Mouse (Mus musculus) liver, adult 2 months (tissue): ENCODE results near the gene Rasal2. TPM values are rescaled to one million over a fixed set of nuclear protein-coding genes. Genes with fewer than 3 reads are reported as not detected.

Source experiments
- DNase-seq: peaks from one replicate; pipeline ENCODE4 v3.0.0-alpha.2; 2011; ENCODE audit warnings: low read depth, low spot score; ENCODE audit errors: extremely low read depth
- H3K27ac ChIP-seq: fragments of 200-500 bp; replicated peaks from 2 replicates; pipeline ENCODE4 v1.5.1; 2012; ENCODE audit warnings: low read depth, mild to moderate bottlenecking, control low read depth, inconsistent platforms, low read length; ENCODE audit not compliant: insufficient read depth
- H3K27me3 ChIP-seq: fragments of 200-500 bp; 2 replicates; pipeline ENCODE4 v1.6.1; 2012; ENCODE audit warnings: mild to moderate bottlenecking, moderate library complexity, low read length, inconsistent platforms; ENCODE audit not compliant: control insufficient read depth, insufficient read depth
- H3K36me3 ChIP-seq: fragments of 200-500 bp; 2 replicates; pipeline ENCODE4 v1.6.1; 2012; ENCODE audit warnings: low read length, inconsistent platforms; ENCODE audit not compliant: control insufficient read depth, insufficient read depth
- H3K4me1 ChIP-seq: fragments of 200-500 bp; 2 replicates; pipeline ENCODE4 v1.6.1; 2011; ENCODE audit warnings: low read length; ENCODE audit not compliant: control insufficient read depth, insufficient read depth
- H3K4me3 ChIP-seq: fragments of 200-500 bp; 2 replicates; pipeline ENCODE4 v1.5.1; 2011; ENCODE audit warnings: low read depth, mild to moderate bottlenecking, control low read depth, low read length, moderate library complexity; ENCODE audit not compliant: insufficient read depth
- H3K79me2 ChIP-seq: fragments of 200-500 bp; 2 replicates; pipeline ENCODE4 v1.6.1; 2012; ENCODE audit warnings: inconsistent platforms, mild to moderate bottlenecking, low read length, moderate library complexity; ENCODE audit not compliant: control insufficient read depth, insufficient read depth
- H3K9ac ChIP-seq: fragments of 200-500 bp; 2 replicates; pipeline ENCODE4 v1.6.1; 2012; ENCODE audit warnings: low read depth, mild to moderate bottlenecking, control low read depth, inconsistent platforms, low read length
- CTCF ChIP-seq: fragments of 200-500 bp; IDR thresholded peaks from 2 replicates; pipeline ENCODE4 v1.5.1; 2011; ENCODE audit warnings: low read depth, low read length, control low read depth
- POLR2A ChIP-seq: fragments of 200-500 bp; IDR thresholded peaks from 2 replicates; pipeline ENCODE4 v1.6.1; 2011; ENCODE audit warnings: low read length, control low read depth; ENCODE audit not compliant: insufficient read depth; ENCODE audit errors: extremely low read depth
- WGBS: fragments of 180-500 bp; shearing (Covaris S2); methylation state at CpG from one replicate; pipeline ENCODE4 v1.1.7; 2018; 5-methylcytosine and 5-hydroxymethylcytosine counted together
- polyA plus RNA-seq: library from polyadenylated mRNA; depleted of rRNA; stranded (reverse); fragments of >200 nt; gene quantifications from 2 replicates; pipeline ENCODE4 v1.2.3, GENCODE M21; 2012
- total RNA-seq: library from RNA; depleted of rRNA; stranded (reverse); fragments of >200 nt; gene quantifications from 2 replicates; pipeline ENCODE4 v1.2.3, GENCODE M21; 2014

The Rasal2 gene
- total and polyA plus RNA-seq, 2 experiments: 1.2 to 10.2 TPM

DNA sequence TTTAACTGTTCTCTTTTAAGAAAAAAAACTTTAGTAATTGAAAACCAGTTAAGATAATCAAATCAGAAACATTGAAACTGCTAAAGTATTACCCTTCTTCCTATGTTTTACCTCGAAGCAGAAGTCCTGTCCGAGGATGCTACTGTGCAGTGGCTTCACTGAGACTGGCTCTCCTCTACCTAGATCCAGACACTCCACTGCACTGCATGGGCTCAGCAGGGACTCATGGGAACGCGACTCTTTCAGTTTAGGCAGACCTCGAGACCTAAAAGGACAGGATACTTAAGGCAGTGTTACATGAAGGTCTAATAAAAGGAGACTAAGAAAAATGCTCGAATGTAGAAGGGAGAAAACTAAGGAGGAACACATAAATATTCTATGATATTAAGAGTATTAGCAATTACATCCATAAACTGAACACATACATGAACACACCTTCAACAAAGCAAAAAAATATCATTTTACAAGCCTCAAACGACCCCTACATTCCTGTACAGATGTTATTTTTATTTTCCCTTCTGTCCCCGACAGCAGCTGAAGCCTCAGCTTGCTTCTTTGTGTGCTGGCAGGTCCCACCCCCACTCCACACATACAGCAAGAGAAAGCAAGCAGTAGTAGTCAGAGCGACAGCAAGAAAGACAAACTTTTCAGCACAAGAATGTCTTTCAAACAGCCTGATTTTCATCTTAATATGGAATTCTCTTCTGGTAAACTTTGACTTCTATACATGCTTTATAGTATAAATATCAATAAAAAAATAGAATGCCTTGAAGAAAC lies 233.2 kb downstream of the Rasal2 start:
- H3K27ac ChIP-seq: no peak overlapping the region
- DNase-seq: no peak
- 69% methylated on average over 9 of the region's 9 CpGs for WGBS
- no peak overlapping the region for H3K4me3 ChIP-seq
- H3K79me2 ChIP-seq: no peaks in the 10 kb centered on the region
- H3K36me3 ChIP-seq: peaks cover 11% of the 10 kb centered on the region
- H3K4me1 ChIP-seq: peaks cover 1% of the 10 kb centered on the region; the same call in 1 of the 2 replicates
- no peak overlapping the region for H3K9ac ChIP-seq
- H3K27me3 ChIP-seq: no peaks in the 10 kb centered on the region
- no peak for TF ChIP-seq CTCF
- no peak for TF ChIP-seq POLR2A

DNA sequence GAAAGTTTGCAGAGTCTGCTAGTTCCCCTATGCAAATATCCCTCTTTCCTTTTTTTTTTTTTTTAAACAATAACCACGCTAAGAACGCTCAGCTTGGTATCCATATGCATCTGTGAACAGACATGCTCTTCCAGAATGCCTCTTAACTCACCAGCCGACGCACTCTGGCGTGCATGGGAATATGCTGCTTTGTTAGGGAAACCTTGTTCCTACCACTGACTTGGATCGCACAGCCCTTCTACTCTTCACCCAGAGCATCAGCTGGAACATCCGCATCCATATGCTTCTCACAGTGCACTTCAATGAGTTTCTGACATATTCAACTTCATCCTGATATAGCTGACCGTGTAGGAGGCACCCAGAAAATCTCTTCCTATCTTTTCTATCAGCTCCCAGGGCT lies 243.1 kb downstream of the Rasal2 start:
- Histone ChIP-seq H3K9ac (no peak overlapping the region), H3K27ac (no peak overlapping the region), H3K79me2 (no peaks in the 10 kb centered on the region), H3K4me1 (no peaks in the 10 kb centered on the region), H3K27me3 (no peaks in the 10 kb centered on the region), H3K36me3 (peaks cover 4% of the 10 kb centered on the region), H3K4me3 (no peak overlapping the region)
- DNase-seq: no peak
- 93% methylated on average over 8 of the region's 8 CpGs for WGBS
- TF ChIP-seq POLR2A (no peak), CTCF (no peak)

DNA sequence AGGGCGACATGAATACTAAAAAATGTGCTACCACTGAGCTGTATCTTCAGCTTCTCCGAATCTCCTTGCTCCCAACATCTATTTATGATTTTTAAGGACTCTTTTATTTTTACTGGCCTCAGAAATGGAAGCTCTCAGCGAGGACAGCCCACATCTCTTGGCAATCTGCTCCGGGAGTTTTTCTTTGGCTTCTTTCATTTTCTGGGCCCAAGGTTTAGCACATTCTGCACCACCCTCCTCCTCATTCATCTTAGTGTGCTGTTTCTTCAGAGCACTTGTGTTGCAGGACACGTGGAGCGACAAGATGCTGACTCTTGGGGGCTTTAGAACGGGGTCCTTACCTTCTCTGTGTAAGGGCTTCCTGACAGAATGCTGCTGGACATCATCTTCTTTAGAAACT lies 243.5 kb downstream of the Rasal2 start:
- Histone ChIP-seq H3K27ac (no peak overlapping the region), H3K27me3 (no peaks in the 10 kb centered on the region), H3K4me1 (no peaks in the 10 kb centered on the region), H3K36me3 (peaks cover 6% of the 10 kb centered on the region), H3K4me3 (no peak overlapping the region), H3K9ac (no peak overlapping the region), H3K79me2 (no peaks in the 10 kb centered on the region)
- 95% methylated on average over 7 of the region's 7 CpGs for WGBS
- TF ChIP-seq POLR2A (no peak), CTCF (no peak)
- DNase-seq: no peak

DNA sequence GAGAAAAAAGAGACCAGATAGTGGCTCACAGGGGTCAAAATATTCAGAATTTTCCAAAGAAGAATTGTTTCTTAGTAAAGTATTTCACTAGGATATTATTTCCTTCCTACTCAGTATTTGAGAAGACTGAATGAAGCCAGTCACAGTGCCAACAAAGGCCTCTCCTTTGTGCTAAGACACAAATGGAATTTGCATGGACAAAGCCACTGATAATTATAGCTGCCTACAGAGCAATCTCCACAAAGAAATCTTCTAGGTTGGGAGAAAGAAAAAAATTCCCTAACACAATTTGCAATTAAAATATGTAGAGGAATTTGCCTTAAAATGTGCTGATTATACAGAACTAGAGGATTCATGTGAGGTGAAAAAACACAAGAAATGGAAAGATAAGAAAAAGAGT lies 258.6 kb downstream of the Rasal2 start:
- H3K4me1 ChIP-seq: peaks cover 3% of the 10 kb centered on the region; the same call in 1 of the 2 replicates
- TF ChIP-seq CTCF (no peak), POLR2A (no peak)
- H3K27me3 ChIP-seq: no peaks in the 10 kb centered on the region
- no peaks in the 10 kb centered on the region for H3K79me2 ChIP-seq
- H3K27ac ChIP-seq: no peak overlapping the region
- no peak overlapping the region for H3K4me3 ChIP-seq
- no peak for DNase-seq
- H3K36me3 ChIP-seq: peaks cover 4% of the 10 kb centered on the region; the same call in 1 of the 2 replicates
- H3K9ac ChIP-seq: no peak overlapping the region

DNA sequence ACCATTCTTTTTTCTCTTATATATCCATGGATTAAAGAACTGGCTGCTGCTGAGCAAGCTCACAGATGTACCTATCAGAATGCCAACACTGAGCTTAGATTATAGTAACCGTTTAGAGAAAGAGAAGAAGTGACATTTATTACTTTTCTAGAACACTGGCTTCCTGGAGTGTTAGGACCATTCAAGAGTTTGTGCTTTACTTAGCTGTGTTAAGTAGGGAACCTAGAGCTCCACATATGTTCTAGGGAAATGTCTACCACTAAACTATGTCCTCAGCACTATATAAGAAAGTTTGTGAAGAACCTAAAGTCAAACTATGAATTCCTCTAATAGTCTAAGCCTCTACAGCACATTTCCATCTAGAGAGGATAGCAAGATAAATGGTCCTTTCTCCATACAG lies 262.3 kb downstream of the Rasal2 start:
- TF ChIP-seq POLR2A: no peak
- no peak for TF ChIP-seq CTCF
- no peaks in the 10 kb centered on the region for H3K79me2 ChIP-seq
- H3K9ac ChIP-seq: no peak overlapping the region
- DNase-seq: no peak
- H3K36me3 ChIP-seq: peaks cover 11% of the 10 kb centered on the region
- H3K4me1 ChIP-seq: peaks cover 3% of the 10 kb centered on the region; the same call in 1 of the 2 replicates
- 85% methylated on average over 1 of the region's 1 CpGs for WGBS
- no peak overlapping the region for H3K27ac ChIP-seq
- no peak overlapping the region for H3K4me3 ChIP-seq
- H3K27me3 ChIP-seq: no peaks in the 10 kb centered on the region

DNA sequence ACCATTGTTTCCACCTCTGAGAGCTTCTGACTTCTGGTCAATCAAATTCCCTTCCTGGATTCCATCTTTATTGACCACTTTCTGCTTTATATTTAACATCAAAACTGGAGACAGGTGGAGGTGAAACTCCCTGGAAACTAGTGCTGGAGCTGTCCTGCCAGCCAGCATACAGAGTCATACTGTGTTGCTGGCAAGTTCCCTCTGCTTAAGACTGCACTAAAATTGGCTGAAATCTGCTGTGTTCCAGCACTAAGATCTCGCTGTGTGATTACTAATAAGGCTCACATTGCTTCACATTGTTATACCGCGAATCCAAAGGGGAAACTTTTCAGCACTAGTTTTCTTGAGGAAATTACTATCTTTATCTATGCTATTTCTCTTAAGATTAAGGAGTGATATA lies 267.8 kb downstream of the Rasal2 start:
- H3K79me2 ChIP-seq: no peaks in the 10 kb centered on the region
- no peak overlapping the region for H3K9ac ChIP-seq
- no peak overlapping the region for H3K27ac ChIP-seq
- no peaks in the 10 kb centered on the region for H3K27me3 ChIP-seq
- DNase-seq: no peak
- peaks cover 19% of the 10 kb centered on the region for H3K36me3 ChIP-seq
- 93% methylated on average over 3 of the region's 3 CpGs for WGBS
- TF ChIP-seq POLR2A (no peak), CTCF (no peak)
- H3K4me3 ChIP-seq: no peak overlapping the region
- H3K4me1 ChIP-seq: no peaks in the 10 kb centered on the region
